Mouse (Mus musculus) testis, adult 10 weeks (tissue): ENCODE data around the gene Cog3. TPM values are rescaled to one million over a fixed set of nuclear protein-coding genes. Genes with fewer than 3 reads are reported as not detected.

Experiments
- polyA plus RNA-seq: library from polyadenylated mRNA; stranded (reverse); fragments of 350-450 nt; fragmentation: Illumina TruSeq; extraction: RNeasy Lipid Tissue Mini Kit (QIAGEN cat#74804); gene quantifications from one replicate; pipeline ENCODE4 v1.2.3, GENCODE M21; 2014; ENCODE audit warnings: low read depth, low replicate concordance

The Cog3 gene
- 26.9 TPM for polyA plus RNA-seq

GRCm38 (mm10) chr14:75753991-75754817 lies at the start of gene Cog3:
Gene Cog3 (minus strand): TSS chr14:75754517.

GRCm38 (mm10) chr14:75786868-75787793 lies 32.8 kb upstream of the Cog3 start, which contains the start of gene Slc25a30:
Gene Slc25a30 (minus strand): TSS chr14:75787037.

Other genes starting within 250 kb of the Cog3 start
- 220 TPM for gene Spert, start 161.4 kb downstream of the Cog3 start, polyA plus RNA-seq
- gene Erich6b, start 112.3 kb downstream of the Cog3 start, polyA plus RNA-seq, result 14.3 TPM
- 26.6 TPM for gene Slc25a30, start 32.5 kb upstream of the Cog3 start, polyA plus RNA-seq
- gene Tpt1, start 90.6 kb upstream of the Cog3 start, polyA plus RNA-seq, result 2,638 TPM
- gene Kctd4, start 200.5 kb upstream of the Cog3 start, polyA plus RNA-seq, result not detected